In genomic region chr1:172532551-172532950, GRCm38 (mm10) we compare ENCODE assay signal across 9 mouse cellular contexts. TPM values are rescaled to one million over a fixed set of nuclear protein-coding genes. Genes with fewer than 3 reads are reported as not detected.
DNase-seq lines count a peak whose midpoint lies in the region; ATAC-seq and TF ChIP-seq lines count a peak whose summit lies in the region.
"Had no signal": no experiment of that assay in that cellular context is flagged by ENCODE, and none has a peak within 500 bp of the region (broad histone marks: within the 10 kb centered on the region; RNA-seq: fewer than 3 reads in every experiment).

No protein-coding gene starts in this region.

- peak overlapping the region; percentile 53 for H3K4me3 ChIP-seq in embryonic facial prominence, embryonic 10.5 days
- H3K4me3 ChIP-seq in hindbrain, embryonic 15.5 days, result peak overlapping the region; percentile 12
- H3K4me3 ChIP-seq in lung, postnatal 0 days (ENCODE audit: low read depth, low read length), result peak overlapping the region; percentile 14; the same call in 1 of the 2 replicates
- H3K4me3 ChIP-seq in testis, adult 2 months (ENCODE audit: control insufficient read depth, low read depth, low read length), result peak overlapping the region; percentile 9; the same call in 1 of the 2 replicates
- H3K4me3 ChIP-seq: heart, adult 2 months had no signal

- peaks cover 67% of the 10 kb centered on the region for H3K27me3 ChIP-seq in embryonic facial prominence, embryonic 10.5 days (replicated peaks; ENCODE audit: low read depth, poor library complexity, severe bottlenecking)
- no peaks in the 10 kb centered on the region for H3K27me3 ChIP-seq in hindbrain, embryonic 15.5 days
- no peaks in the 10 kb centered on the region for H3K27me3 ChIP-seq in lung, postnatal 0 days (replicated peaks; ENCODE audit: insufficient read depth, low read length)
- H3K27me3 ChIP-seq in testis, adult 2 months (ENCODE audit: control insufficient read depth, insufficient read depth, low read length), result no peaks in the 10 kb centered on the region

- H3K4me2 ChIP-seq in hindbrain, embryonic 15.5 days, result peak overlapping the region; percentile 51
- peak overlapping the region; percentile 42 for H3K4me2 ChIP-seq in lung, postnatal 0 days (replicated peaks; ENCODE audit: low read depth, low read length)

- peaks cover 33% of the 10 kb centered on the region for H3K4me1 ChIP-seq in embryonic facial prominence, embryonic 10.5 days
- peaks cover 11% of the 10 kb centered on the region for H3K4me1 ChIP-seq in hindbrain, embryonic 15.5 days (replicated peaks)
- H3K4me1 ChIP-seq in lung, postnatal 0 days (ENCODE audit: insufficient read depth, low read depth, low read length), result peaks cover 5% of the 10 kb centered on the region; the same call in 1 of the 2 replicates
- H3K4me1 ChIP-seq in testis, adult 2 months (ENCODE audit: control insufficient read depth, insufficient read depth, low read length), result peaks cover 8% of the 10 kb centered on the region

- 2% methylated on average over 13 of the region's 13 CpGs for WGBS in embryonic facial prominence, embryonic 10.5 days
- 3% methylated on average over 13 of the region's 13 CpGs for WGBS in hindbrain, embryonic 15.5 days
- 2% methylated on average over 13 of the region's 13 CpGs for WGBS in lung, postnatal 0 days

- peak; percentile 43 for DNase-seq in left cerebral cortex, postnatal 4 days
- no peak for DNase-seq in left cerebral cortex, postnatal 14 days (ENCODE audit: low spot score in 2 of 2)
- peak; percentile 78 for DNase-seq in embryonic facial prominence, embryonic 10.5 days (ENCODE audit: low spot score)
- DNase-seq in lung, postnatal 0 days (ENCODE audit: low spot score), result peak; percentile 87
- DNase-seq in urinary bladder, postnatal 36 days (ENCODE audit: low spot score in 2 of 2), result no peak
- no peak for DNase-seq in thymus, adult 18-20 months

- no peak for TF ChIP-seq CTCF in lung, postnatal 0 days (IDR thresholded peaks at IDR 0.05)
- no peak for TF ChIP-seq CTCF in testis, adult 2 months (IDR thresholded peaks at IDR 0.05; ENCODE audit: control insufficient read depth, insufficient read depth, insufficient replicate concordance, low read depth, low read length)

- peak; percentile 52 for ATAC-seq in hindbrain, embryonic 15.5 days (ENCODE audit: low FRiP score, low read depth)
- peak; percentile 81 for ATAC-seq in lung, postnatal 0 days

- TF ChIP-seq EP300 in lung, postnatal 0 days (IDR thresholded peaks at IDR 0.05), result no peak

- H3K9ac ChIP-seq in hindbrain, embryonic 15.5 days, result no peak overlapping the region
- no peak overlapping the region for H3K9ac ChIP-seq in lung, postnatal 0 days (replicated peaks; ENCODE audit: low read depth)

- peak overlapping the region; percentile 73 for H3K27ac ChIP-seq in embryonic facial prominence, embryonic 10.5 days (replicated peaks)
- H3K27ac ChIP-seq in hindbrain, embryonic 15.5 days (replicated peaks), result no peak overlapping the region
- H3K27ac ChIP-seq in lung, postnatal 0 days (ENCODE audit: low read length), result peak overlapping the region; percentile 29; the same call in 1 of the 2 replicates
- H3K27ac ChIP-seq in testis, adult 2 months (ENCODE audit: control insufficient read depth, insufficient read depth, low read depth, low read length), result no peak overlapping the region
- H3K27ac ChIP-seq: heart, adult 2 months had no signal

- intact Hi-C loops in left cerebral cortex, postnatal 4 days (cut with DNase I), result no loop called here
- intact Hi-C loops in left cerebral cortex, postnatal 14 days (cut with DNase I), result no loop called here

- H3K9me3 ChIP-seq in embryonic facial prominence, embryonic 10.5 days, result no peaks in the 10 kb centered on the region
- H3K9me3 ChIP-seq in hindbrain, embryonic 15.5 days, result no peaks in the 10 kb centered on the region
- H3K9me3 ChIP-seq in lung, postnatal 0 days (ENCODE audit: low read length), result no peaks in the 10 kb centered on the region

- TF ChIP-seq POLR2A in testis, adult 2 months (IDR thresholded peaks at IDR 0.05; ENCODE audit: control insufficient read depth, low read depth, low read length), result no peak

- no peaks in the 10 kb centered on the region for H3K36me3 ChIP-seq in embryonic facial prominence, embryonic 10.5 days (replicated peaks)
- H3K36me3 ChIP-seq in hindbrain, embryonic 15.5 days, result no peaks in the 10 kb centered on the region
- no peaks in the 10 kb centered on the region for H3K36me3 ChIP-seq in lung, postnatal 0 days (ENCODE audit: insufficient read depth, low read length)
- no peaks in the 10 kb centered on the region for H3K36me3 ChIP-seq in testis, adult 2 months (ENCODE audit: control insufficient read depth, insufficient read depth, low read length)

RNA-seq across cellular contexts. Expression of gene Cfap45, which starts 11.9 kb away (rescaled TPM):
- 1 to 10 TPM; 2.3 to 2.5 TPM for total RNA-seq in left cerebral cortex, postnatal 4 days (2021)
- 1 to 10 TPM; 3.6 to 3.7 TPM for total RNA-seq in left cerebral cortex, postnatal 14 days (2021)
- polyA plus RNA-seq in embryonic facial prominence, embryonic 10.5 days (2016; fragmentation: Nextera tagmentation; extraction: Ambion mirVana), result 1.3 TPM in 2 replicates
- 2.8 and 4.6 TPM in 2 replicates for polyA plus RNA-seq in hindbrain, embryonic 15.5 days (2015; fragmentation: Nextera tagmentation; extraction: Ambion mirVana)
- polyA plus RNA-seq in lung, postnatal 0 days (2015; fragmentation: Nextera tagmentation; extraction: Ambion mirVana), result 12.2 and 13.1 TPM in 2 replicates
- polyA plus RNA-seq in testis, adult 2 months (2012; rRNA removed), result 302 and 305 TPM in 2 replicates

RNA-seq across cellular contexts. Expression of gene Vsig8, which starts 23.2 kb away (rescaled TPM):
- not detected for total RNA-seq in left cerebral cortex, postnatal 4 days (2021)
- total RNA-seq in left cerebral cortex, postnatal 14 days (2021), result under 1 TPM in 1 of 2 experiments, not detected in 1; 0.95 TPM
- polyA plus RNA-seq in embryonic facial prominence, embryonic 10.5 days (2016; fragmentation: Nextera tagmentation; extraction: Ambion mirVana), result 0.12 TPM in 1 of 2 replicates, not detected in the other
- 0.71 and 1.1 TPM in 2 replicates for polyA plus RNA-seq in hindbrain, embryonic 15.5 days (2015; fragmentation: Nextera tagmentation; extraction: Ambion mirVana)
- polyA plus RNA-seq in lung, postnatal 0 days (2015; fragmentation: Nextera tagmentation; extraction: Ambion mirVana), result 0.39 and 0.44 TPM in 2 replicates
- 12.1 and 14.1 TPM in 2 replicates for polyA plus RNA-seq in testis, adult 2 months (2012; rRNA removed)
- total RNA-seq: heart, adult 2 months had no signal
- polyA plus RNA-seq: heart, adult 2 months had no signal

RNA-seq across cellular contexts. Expression of gene Tagln2, which starts 32.7 kb away (rescaled TPM):
- total RNA-seq in left cerebral cortex, postnatal 4 days (2021), result 10 to 100 TPM; 22.8 to 29.5 TPM
- 10 to 100 TPM; 12.3 to 15.1 TPM for total RNA-seq in left cerebral cortex, postnatal 14 days (2021)
- polyA plus RNA-seq in embryonic facial prominence, embryonic 10.5 days (2016; fragmentation: Nextera tagmentation; extraction: Ambion mirVana), result 75.1 and 82.5 TPM in 2 replicates
- 77.7 and 83.7 TPM in 2 replicates for polyA plus RNA-seq in hindbrain, embryonic 15.5 days (2015; fragmentation: Nextera tagmentation; extraction: Ambion mirVana)
- 739 and 823 TPM in 2 replicates for polyA plus RNA-seq in lung, postnatal 0 days (2015; fragmentation: Nextera tagmentation; extraction: Ambion mirVana)
- polyA plus RNA-seq in testis, adult 2 months (2012; rRNA removed), result 7.6 and 16.5 TPM in 2 replicates

RNA-seq across cellular contexts. Expression of gene Igsf9, which starts 51.0 kb away (rescaled TPM):
- total RNA-seq in left cerebral cortex, postnatal 4 days (2021), result 10 to 100 TPM; 57.2 to 67.9 TPM
- 10 to 100 TPM; 10.9 to 15.2 TPM for total RNA-seq in left cerebral cortex, postnatal 14 days (2021)
- polyA plus RNA-seq in embryonic facial prominence, embryonic 10.5 days (2016; fragmentation: Nextera tagmentation; extraction: Ambion mirVana), result 92.8 and 95.9 TPM in 2 replicates
- 45.7 and 49.3 TPM in 2 replicates for polyA plus RNA-seq in hindbrain, embryonic 15.5 days (2015; fragmentation: Nextera tagmentation; extraction: Ambion mirVana)
- polyA plus RNA-seq in lung, postnatal 0 days (2015; fragmentation: Nextera tagmentation; extraction: Ambion mirVana), result 1.1 and 1.3 TPM in 2 replicates
- 66.1 and 68.5 TPM in 2 replicates for polyA plus RNA-seq in testis, adult 2 months (2012; rRNA removed)

RNA-seq across cellular contexts. Expression of gene Slamf9, which starts 57.4 kb away (rescaled TPM):
- total RNA-seq in left cerebral cortex, postnatal 4 days (2021), result under 1 TPM in 1 of 2 experiments, not detected in 1; 0.26 TPM
- total RNA-seq in left cerebral cortex, postnatal 14 days (2021), result under 1 TPM; 0.53 to 0.93 TPM
- polyA plus RNA-seq in embryonic facial prominence, embryonic 10.5 days (2016; fragmentation: Nextera tagmentation; extraction: Ambion mirVana), result not detected in 2 replicates
- polyA plus RNA-seq in hindbrain, embryonic 15.5 days (2015; fragmentation: Nextera tagmentation; extraction: Ambion mirVana), result 0.12 and 0.18 TPM in 2 replicates
- polyA plus RNA-seq in lung, postnatal 0 days (2015; fragmentation: Nextera tagmentation; extraction: Ambion mirVana), result 4.7 and 5.3 TPM in 2 replicates
- polyA plus RNA-seq in testis, adult 2 months (2012; rRNA removed), result 9.8 and 13.1 TPM in 2 replicates

Comparison
In these comparisons a context has a peak if more than half of its experiments do, and no peak if none do; other contexts are left out.
1. DNase-seq: peak in left cerebral cortex, postnatal 4 days (single experiment), embryonic facial prominence, embryonic 10.5 days (single experiment) and lung, postnatal 0 days (single experiment); none in left cerebral cortex, postnatal 14 days (0 of 2), urinary bladder, postnatal 36 days (0 of 2) and thymus, adult 18-20 months (0 of 2).
2. H3K27ac ChIP-seq: peak in embryonic facial prominence, embryonic 10.5 days (single experiment) and lung, postnatal 0 days (single experiment); none in hindbrain, embryonic 15.5 days (single experiment) and testis, adult 2 months (single experiment).
3. RNA of gene Cfap45, which starts 11.9 kb away (polyA plus RNA-seq): 302 to 305 TPM in testis, adult 2 months; 12.2 to 13.1 TPM in lung, postnatal 0 days, 2.8 to 4.6 TPM in hindbrain, embryonic 15.5 days and 1.3 TPM in embryonic facial prominence, embryonic 10.5 days; every median in the first group is over 10 times any median in the second.
4. Peak in every context shown above with its lines, with median percentiles within 50 percentile points of each other: H3K4me3 ChIP-seq.